Mouse (Mus musculus) thymus, postnatal 0 days (tissue): Measurements from ENCODE around the gene AI413582. TPM values are rescaled to one million over a fixed set of nuclear protein-coding genes. Genes with fewer than 3 reads are reported as not detected.

Experiments
- DNase-seq: peaks from one replicate; pipeline ENCODE4 v3.0.0-alpha.2; 2015; ENCODE audit warnings: low spot score
- polyA plus RNA-seq: library from polyadenylated mRNA; unstranded; fragments of >200 nt; fragmentation: Nextera tagmentation; extraction: Ambion mirVana; gene quantifications from 2 replicates; pipeline ENCODE4 v1.2.1, GENCODE M21; 2015

The AI413582 gene
- 109 and 111 TPM in 2 replicates for polyA plus RNA-seq

- DNase-seq: peak; percentile 96
Measured at GRCm38 (mm10) chr17:27565163-27565941, at the start of gene AI413582. Gene AI413582, minus strand, starts transcription at chr17:27565756.

GRCm38 (mm10) chr17:27613016-27613415, 47.5 kb upstream of the AI413582 start:
- no peak for DNase-seq

GRCm38 (mm10) chr17:27611994-27612393, 46.4 kb upstream of the AI413582 start:
- no peak for DNase-seq

GRCm38 (mm10) chr17:27611519-27611884, 45.9 kb upstream of the AI413582 start:
- DNase-seq: no peak

GRCm38 (mm10) chr17:27610679-27611518, 45.3 kb upstream of the AI413582 start:
- DNase-seq: no peak

GRCm38 (mm10) chr17:27609576-27609975, 44.0 kb upstream of the AI413582 start:
- DNase-seq: no peak

- DNase-seq: no peak
Measured at GRCm38 (mm10) chr17:27603522-27604234, 38.1 kb upstream of the AI413582 start.

- no peak for DNase-seq
Measured at GRCm38 (mm10) chr17:27603036-27603435, 37.5 kb upstream of the AI413582 start.

- DNase-seq: no peak
Measured at GRCm38 (mm10) chr17:27600869-27601268, 35.3 kb upstream of the AI413582 start.

GRCm38 (mm10) chr17:27600286-27600685, 34.7 kb upstream of the AI413582 start:
- DNase-seq: no peak

GRCm38 (mm10) chr17:27596376-27597190, 31.0 kb upstream of the AI413582 start:
- no peak for DNase-seq

GRCm38 (mm10) chr17:27595659-27596375, 30.3 kb upstream of the AI413582 start:
- DNase-seq: no peak

- peak; percentile 29 for DNase-seq
Measured at GRCm38 (mm10) chr17:27592565-27592910, 27.0 kb upstream of the AI413582 start.

GRCm38 (mm10) chr17:27591826-27592564, 26.4 kb upstream of the AI413582 start:
- DNase-seq: peak; percentile 32

- no peak for DNase-seq
Measured at GRCm38 (mm10) chr17:27588231-27588630, 22.7 kb upstream of the AI413582 start.

GRCm38 (mm10) chr17:27587252-27587651, 21.7 kb upstream of the AI413582 start:
- no peak for DNase-seq

GRCm38 (mm10) chr17:27586661-27587060, 21.1 kb upstream of the AI413582 start:
- DNase-seq: no peak

- no peak for DNase-seq
Measured at GRCm38 (mm10) chr17:27583185-27583894, 17.8 kb upstream of the AI413582 start.
